Mouse (Mus musculus): ENCODE measurements around the gene Atp6v0b. TPM values are rescaled to one million over a fixed set of nuclear protein-coding genes. Genes with fewer than 3 reads are reported as not detected.
A peak's percentile ranks its signal among the peaks of the same experiment; 100 is the strongest.

The Atp6v0b gene
- total RNA-seq, 2 experiments from 2014 or later: 139 to 148 TPM

- DNase-seq (ENCODE audit: low spot score in 2 of 2): no peak
Observed at GRCm38 (mm10) chr4:117912685-117913273, 25.6 kb upstream of the Atp6v0b start.

GRCm38 (mm10) chr4:117912131-117912561 lies 25.0 kb upstream of the Atp6v0b start:
- DNase-seq (ENCODE audit: low spot score in 2 of 2): no peak

- no peak for DNase-seq (ENCODE audit: low spot score in 2 of 2)
Observed at GRCm38 (mm10) chr4:117908834-117909453, 21.8 kb upstream of the Atp6v0b start.

GRCm38 (mm10) chr4:117906196-117906595 lies 19.1 kb upstream of the Atp6v0b start:
- no peak for DNase-seq (ENCODE audit: low spot score in 2 of 2)

GRCm38 (mm10) chr4:117904761-117905160 lies 17.6 kb upstream of the Atp6v0b start:
- no peak for DNase-seq (ENCODE audit: low spot score in 2 of 2)

GRCm38 (mm10) chr4:117904094-117904493 lies 17.0 kb upstream of the Atp6v0b start:
- no peak for DNase-seq (ENCODE audit: low spot score in 2 of 2)

GRCm38 (mm10) chr4:117898111-117898510 lies 11.0 kb upstream of the Atp6v0b start:
- DNase-seq (ENCODE audit: low spot score in 2 of 2): no peak

- DNase-seq (ENCODE audit: low spot score in 2 of 2): no peak
Observed at GRCm38 (mm10) chr4:117896031-117896430, 8.9 kb upstream of the Atp6v0b start.

GRCm38 (mm10) chr4:117895339-117895738 lies 8.2 kb upstream of the Atp6v0b start:
- no peak for DNase-seq (ENCODE audit: low spot score in 2 of 2)

GRCm38 (mm10) chr4:117894601-117895000 lies 7.5 kb upstream of the Atp6v0b start:
- DNase-seq (ENCODE audit: low spot score in 2 of 2): no peak

GRCm38 (mm10) chr4:117893376-117893775 lies 6.2 kb upstream of the Atp6v0b start:
- peak in 1 of 2 experiments; percentile 20 for DNase-seq (ENCODE audit: low spot score in 2 of 2)

GRCm38 (mm10) chr4:117891738-117892161 lies 4.6 kb upstream of the Atp6v0b start, which contains the start of gene Dph2:
Gene Dph2, minus strand, starts transcription at chr4:117892032.
- peak in 1 of 2 experiments; percentile 56 for DNase-seq (ENCODE audit: low spot score in 2 of 2)

- no peak for DNase-seq (ENCODE audit: low spot score in 2 of 2)
Observed at GRCm38 (mm10) chr4:117890750-117891149, 3.6 kb upstream of the Atp6v0b start.

- DNase-seq (ENCODE audit: low spot score in 2 of 2): no peak
Observed at GRCm38 (mm10) chr4:117890031-117890430, 2.9 kb upstream of the Atp6v0b start.

- no peak for DNase-seq (ENCODE audit: low spot score in 2 of 2)
Observed at GRCm38 (mm10) chr4:117889471-117889870, 2.3 kb upstream of the Atp6v0b start.

GRCm38 (mm10) chr4:117887920-117888319 lies 787 bp upstream of the Atp6v0b start:
- no peak for DNase-seq (ENCODE audit: low spot score in 2 of 2)

- no peak for DNase-seq (ENCODE audit: low spot score in 2 of 2)
Observed at GRCm38 (mm10) chr4:117886644-117887043, 489 bp downstream of the Atp6v0b start.

GRCm38 (mm10) chr4:117885994-117886393 lies 1.1 kb downstream of the Atp6v0b start:
- DNase-seq (ENCODE audit: low spot score in 2 of 2): no peak

- no peak for DNase-seq (ENCODE audit: low spot score in 2 of 2)
Observed at GRCm38 (mm10) chr4:117885093-117885492, 2.0 kb downstream of the Atp6v0b start.

- no peak for DNase-seq (ENCODE audit: low spot score in 2 of 2)
Observed at GRCm38 (mm10) chr4:117884146-117884545, 3.0 kb downstream of the Atp6v0b start.

- peak; percentile 24 to 35 for DNase-seq (ENCODE audit: low spot score in 2 of 2)
Observed at GRCm38 (mm10) chr4:117882701-117883691, 4.1 kb downstream of the Atp6v0b start, which contains the start of gene B4galt2. Gene B4galt2, minus strand, starts transcription at chr4:117883487.
